ENCODE assay signal across 13 mouse cellular contexts in genomic region chr19:12720919-12721318, GRCm38 (mm10). TPM values are rescaled to one million over a fixed set of nuclear protein-coding genes. Genes with fewer than 3 reads are reported as not detected.
"Had no signal": no experiment of that assay in that cellular context is flagged by ENCODE, and none has a peak within 500 bp of the region (broad histone marks: within the 10 kb centered on the region; RNA-seq: fewer than 3 reads in every experiment).

No protein-coding gene starts in this region.

RNA-seq across cellular contexts. Expression of gene Keg1, which starts 25.3 kb away (rescaled TPM):
- polyA plus RNA-seq: neural tube, embryonic 13.5 days; neural tube, embryonic 14.5 days; neural tube, embryonic 15.5 days; small intestine, adult 2 months; stomach, embryonic 14.5 days; stomach, postnatal 0 days; testis, adult 2 months; thymus, postnatal 0 days; urinary bladder, adult 2 months had no signal

RNA-seq across cellular contexts. Expression of gene Olfr1443, which starts 43.0 kb away (rescaled TPM):
- polyA plus RNA-seq: neural tube, embryonic 13.5 days; neural tube, embryonic 14.5 days; neural tube, embryonic 15.5 days; small intestine, adult 2 months; spleen, adult 2 months; stomach, embryonic 14.5 days; stomach, embryonic 15.5 days; stomach, embryonic 16.5 days; stomach, postnatal 0 days; testis, adult 2 months; thymus, adult 2 months; thymus, postnatal 0 days; urinary bladder, adult 2 months had no signal

RNA-seq across cellular contexts. Expression of gene Cntf, which starts 44.5 kb away (rescaled TPM):
- polyA plus RNA-seq: small intestine, adult 2 months had no signal

RNA-seq across cellular contexts. Expression of gene Olfr1442, which starts 50.7 kb away (rescaled TPM):
- polyA plus RNA-seq: neural tube, embryonic 13.5 days; neural tube, embryonic 14.5 days; neural tube, embryonic 15.5 days; small intestine, adult 2 months; spleen, adult 2 months; stomach, embryonic 14.5 days; stomach, embryonic 15.5 days; stomach, embryonic 16.5 days; stomach, postnatal 0 days; testis, adult 2 months; thymus, adult 2 months; thymus, postnatal 0 days; urinary bladder, adult 2 months had no signal
